Mouse (Mus musculus) cerebellum, adult (tissue): Measurements from ENCODE around the gene Hspb6.

Experiments used
- ATAC-seq: cut with Nextera tagmentation; 2 replicates; pipeline ENCODE4 v1.9.2; 2017; ENCODE audit warnings: mild to moderate bottlenecking, moderate library complexity, mixed read lengths; ENCODE audit not compliant: insufficient number of reproducible peaks, low FRiP score, low TSS enrichment

Gene Hspb6

DNA sequence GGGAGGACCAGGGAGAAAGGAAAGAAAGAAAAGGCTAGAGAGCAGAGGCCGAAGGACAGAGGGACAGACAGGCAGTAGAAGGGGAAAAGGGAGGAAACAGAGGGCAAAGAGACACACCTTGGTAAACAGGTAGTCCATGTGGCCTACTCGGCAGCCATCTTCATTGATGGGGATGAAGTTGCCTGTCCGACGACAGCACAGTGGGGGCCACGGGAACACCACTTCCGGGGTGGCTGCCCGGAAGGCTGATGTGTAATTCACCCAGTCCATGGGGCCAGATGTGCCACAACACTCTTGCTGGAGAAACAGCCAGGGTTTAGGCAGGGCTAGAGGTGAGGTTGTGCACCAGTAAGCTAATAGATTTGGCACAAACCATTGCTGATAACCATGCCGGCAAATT, 53.0 kb downstream of the Hspb6 start:
- no peak for ATAC-seq
